Mouse (Mus musculus) liver, embryonic 12.5 days (tissue): ENCODE measurements around the gene Mycbp. TPM values are rescaled to one million over a fixed set of nuclear protein-coding genes. Genes with fewer than 3 reads are reported as not detected.
"Not testable (repeated sequence)": the region's sequence is repeated elsewhere in the genome, so short reads cannot be mapped to it uniquely, and the experiment has no call there.

Experiments used
- ATAC-seq: fragments of 200-750 bp; cut with Nextera tagmentation; 2 replicates; pipeline ENCODE4 v1.8.0; 2017; ENCODE audit warnings: moderate number of reproducible peaks, mild to moderate bottlenecking, moderate library complexity
- H3K27ac ChIP-seq: fragments of 300-500 bp; sonication (generic); 2 replicates; pipeline ENCODE4 v1.5.1; 2016; ENCODE audit warnings: mild to moderate bottlenecking
- H3K27me3 ChIP-seq: fragments of 300-500 bp; sonication (generic); replicated peaks from 2 replicates; pipeline ENCODE4 v1.6.1; 2016; ENCODE audit warnings: mild to moderate bottlenecking, moderate library complexity
- H3K36me3 ChIP-seq: fragments of 300-500 bp; sonication (generic); 2 replicates; pipeline ENCODE4 v1.6.1; 2016; ENCODE audit warnings: mild to moderate bottlenecking, moderate library complexity
- H3K4me1 ChIP-seq: fragments of 300-500 bp; sonication (generic); 2 replicates; pipeline ENCODE4 v1.6.1; 2016
- H3K4me2 ChIP-seq: fragments of 300-500 bp; sonication (generic); 2 replicates; pipeline ENCODE4 v1.6.1; 2016; ENCODE audit warnings: mild to moderate bottlenecking, moderate library complexity
- H3K4me3 ChIP-seq: fragments of 300-500 bp; sonication (generic); 2 replicates; pipeline ENCODE4 v1.5.1; 2016; ENCODE audit warnings: mild to moderate bottlenecking, moderate library complexity
- H3K9ac ChIP-seq: fragments of 300-500 bp; sonication (generic); 2 replicates; pipeline ENCODE4 v1.6.1; 2016; ENCODE audit warnings: mild to moderate bottlenecking, moderate library complexity
- H3K9me3 ChIP-seq: fragments of 300-500 bp; sonication (generic); replicated peaks from 2 replicates; pipeline ENCODE4 v1.6.1; 2016; ENCODE audit warnings: mild to moderate bottlenecking, moderate library complexity
- WGBS: fragments of 180-500 bp; shearing (Covaris S2); methylation state at CpG from one replicate; pipeline ENCODE4 v1.1.7; 2016; ENCODE audit not compliant: insufficient replicate concordance; 5-methylcytosine and 5-hydroxymethylcytosine counted together
- polyA plus RNA-seq: library from polyadenylated mRNA; unstranded; fragments of >200 nt; fragmentation: Nextera tagmentation; extraction: Ambion mirVana; gene quantifications from 2 replicates; pipeline ENCODE4 v1.2.1, GENCODE M21; 2016

The Mycbp gene
- polyA plus RNA-seq, 1 experiment from 2014 or later: 79.7 TPM

DNA sequence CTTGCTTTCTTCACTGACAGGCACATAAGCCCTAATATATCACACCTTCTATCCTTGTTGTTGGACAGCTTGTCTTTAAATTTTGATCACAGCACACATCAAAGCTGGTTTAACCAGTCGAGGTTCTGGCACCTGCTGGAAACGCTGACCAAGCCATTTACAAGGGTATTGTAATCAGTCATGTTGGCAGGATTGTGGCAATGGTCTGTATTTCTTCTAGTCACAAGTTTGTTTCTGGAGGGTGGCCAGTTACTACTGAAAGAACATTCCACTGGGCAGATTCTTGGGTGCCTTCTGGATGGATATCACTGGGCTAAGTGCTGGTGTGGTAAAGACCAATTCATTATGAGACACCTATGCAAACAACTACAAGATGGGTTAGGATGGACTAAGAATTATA, 7.8 kb downstream of the Mycbp start:
- Histone ChIP-seq H3K27ac (no peak overlapping the region), H3K36me3 (peaks cover 53% of the 10 kb centered on the region), H3K9me3 (no peaks in the 10 kb centered on the region), H3K4me2 (no peak overlapping the region), H3K9ac (no peak overlapping the region), H3K4me1 (peaks cover 13% of the 10 kb centered on the region), H3K27me3 (no peaks in the 10 kb centered on the region), H3K4me3 (no peak overlapping the region)
- no peak for ATAC-seq
- 65% methylated on average over 2 of the region's 2 CpGs for WGBS

GRCm38 (mm10) chr4:123916748-123917547, 12.3 kb downstream of the Mycbp start, which contains the start of gene Rragc:
Rragc (plus strand) TSS chr4:123917446.
- ATAC-seq: peak; percentile 98
- Histone ChIP-seq H3K27me3 (no peaks in the 10 kb centered on the region), H3K9ac (peak within 1 kb of the TSS; percentile 95), H3K27ac (peak within 1 kb of the TSS; percentile 91), H3K4me3 (peak within 1 kb of the TSS; percentile 97), H3K9me3 (no peaks in the 10 kb centered on the region), H3K4me1 (peaks cover 27% of the 10 kb centered on the region), H3K36me3 (peaks cover 37% of the 10 kb centered on the region), H3K4me2 (peak within 1 kb of the TSS; percentile 94)
- WGBS: under 1% methylated on average over 49 of the region's 49 CpGs

- no peaks in the 10 kb centered on the region for H3K27me3 ChIP-seq
- ATAC-seq: peak; percentile 60
- peak within 1 kb of the TSS; percentile 95 for H3K9ac ChIP-seq
- H3K27ac ChIP-seq: peak within 1 kb of the TSS; percentile 91
- peak within 1 kb of the TSS; percentile 94 for H3K4me2 ChIP-seq
- H3K4me1 ChIP-seq: peaks cover 27% of the 10 kb centered on the region
- under 1% methylated on average over 63 of the region's 63 CpGs for WGBS
- H3K4me3 ChIP-seq: peak within 1 kb of the TSS; percentile 97
- peaks cover 35% of the 10 kb centered on the region for H3K36me3 ChIP-seq
- H3K9me3 ChIP-seq: no peaks in the 10 kb centered on the region
Observed at GRCm38 (mm10) chr4:123917548-123918140, 13.0 kb downstream of the Mycbp start, which contains the start of gene 4930535I16Rik. 4930535I16Rik (minus strand) TSS chr4:123918022.

GRCm38 (mm10) chr4:123918851-123919250, 14.2 kb downstream of the Mycbp start:
- Histone ChIP-seq H3K9me3 (no peaks in the 10 kb centered on the region), H3K27ac (no peak overlapping the region), H3K36me3 (peaks cover 35% of the 10 kb centered on the region), H3K4me3 (peak overlapping the region; percentile 97), H3K4me1 (peaks cover 27% of the 10 kb centered on the region), H3K9ac (peak overlapping the region; percentile 95), H3K27me3 (no peaks in the 10 kb centered on the region), H3K4me2 (peak overlapping the region; percentile 94)
- 75% methylated on average over 2 of the region's 2 CpGs for WGBS
- no peak for ATAC-seq

DNA sequence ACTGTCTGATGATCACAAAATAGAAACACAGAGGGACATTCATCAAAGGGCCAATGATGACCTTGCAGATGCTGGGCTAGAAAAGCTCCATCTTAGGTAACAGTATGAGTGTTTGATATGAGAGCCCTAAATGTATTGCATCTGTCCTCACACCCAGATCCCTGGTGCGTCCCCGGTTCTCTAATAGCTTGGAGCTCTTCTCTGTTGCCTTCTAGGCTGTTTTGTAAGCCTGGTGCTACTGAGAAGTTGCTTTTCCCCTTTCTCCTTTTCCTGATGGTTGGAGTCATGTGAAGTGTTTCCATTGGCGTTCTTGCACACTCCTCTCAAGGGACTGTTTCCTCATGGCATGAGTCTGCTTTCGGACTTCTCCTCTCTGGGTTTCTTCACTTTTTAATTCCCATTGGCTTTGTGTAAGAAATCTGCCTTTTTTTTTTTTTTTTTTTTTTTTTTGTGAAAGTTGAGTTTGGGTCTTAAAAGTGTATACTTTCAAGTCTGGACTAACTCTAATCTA, 16.5 kb downstream of the Mycbp start:
- Histone ChIP-seq H3K36me3 (peaks cover 54% of the 10 kb centered on the region), H3K9me3 (no peaks in the 10 kb centered on the region), H3K9ac (no peak overlapping the region), H3K27me3 (no peaks in the 10 kb centered on the region), H3K4me2 (no peak overlapping the region), H3K4me3 (no peak overlapping the region), H3K27ac (no peak overlapping the region), H3K4me1 (peaks cover 24% of the 10 kb centered on the region)
- no peak for ATAC-seq
- 85% methylated on average over 4 of the region's 4 CpGs for WGBS

- Histone ChIP-seq H3K36me3 (peaks cover 96% of the 10 kb centered on the region), H3K27me3 (no peaks in the 10 kb centered on the region), H3K9me3 (no peaks in the 10 kb centered on the region), H3K4me1 (0 out of 2 replicates have a peak, but pooled peaks cover 2% of the 10 kb centered on the region), H3K27ac (0 out of 2 replicates have a peak overlapping the region, but pooled peaks have one; percentile 45), H3K4me2 (no peak overlapping the region), H3K9ac (no peak overlapping the region), H3K4me3 (no peak overlapping the region)
- ATAC-seq: peak; percentile 57; the same call in 1 of the 2 replicates
Observed at GRCm38 (mm10) chr4:123927961-123928360, 23.3 kb downstream of the Mycbp start.

DNA sequence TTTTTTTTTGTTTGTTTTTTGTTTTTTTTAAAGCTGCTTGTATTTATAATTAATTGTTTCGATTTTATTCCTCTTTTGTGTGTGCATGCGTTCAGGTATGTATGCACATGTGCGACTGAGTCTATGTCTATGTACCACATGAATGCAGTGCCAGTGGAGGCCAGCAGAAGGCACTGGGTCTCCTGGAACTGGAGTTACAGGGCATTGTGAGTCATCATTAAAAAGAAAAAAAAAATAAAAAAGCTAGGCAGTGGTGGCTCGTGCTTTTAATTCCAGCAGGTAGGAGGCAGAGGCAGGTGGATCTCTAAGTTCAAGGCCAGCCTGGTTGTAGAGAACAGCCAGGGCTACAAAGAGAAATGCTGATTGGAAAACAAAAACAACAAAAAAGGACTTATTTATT, 25.4 kb downstream of the Mycbp start:
- no peak overlapping the region for H3K4me3 ChIP-seq
- H3K36me3 ChIP-seq: peaks cover 97% of the 10 kb centered on the region
- H3K9me3 ChIP-seq: no peaks in the 10 kb centered on the region
- WGBS: 84% methylated on average over 4 of the region's 4 CpGs
- H3K27ac ChIP-seq: no peak overlapping the region
- H3K27me3 ChIP-seq: no peaks in the 10 kb centered on the region
- H3K4me1 ChIP-seq: 0 out of 2 replicates have a peak, but pooled peaks cover 2% of the 10 kb centered on the region
- H3K9ac ChIP-seq: no peak overlapping the region
- no peak for ATAC-seq
- H3K4me2 ChIP-seq: no peak overlapping the region

GRCm38 (mm10) chr4:123934306-123934705, 29.7 kb downstream of the Mycbp start:
- Histone ChIP-seq H3K27me3 (no peaks in the 10 kb centered on the region), H3K4me2 (no peak overlapping the region), H3K9ac (no peak overlapping the region), H3K4me1 (no peaks in the 10 kb centered on the region), H3K36me3 (peaks cover 79% of the 10 kb centered on the region), H3K9me3 (no peaks in the 10 kb centered on the region), H3K27ac (no peak overlapping the region), H3K4me3 (no peak overlapping the region)
- 76% methylated on average over 4 of the region's 4 CpGs for WGBS
- no peak for ATAC-seq

DNA sequence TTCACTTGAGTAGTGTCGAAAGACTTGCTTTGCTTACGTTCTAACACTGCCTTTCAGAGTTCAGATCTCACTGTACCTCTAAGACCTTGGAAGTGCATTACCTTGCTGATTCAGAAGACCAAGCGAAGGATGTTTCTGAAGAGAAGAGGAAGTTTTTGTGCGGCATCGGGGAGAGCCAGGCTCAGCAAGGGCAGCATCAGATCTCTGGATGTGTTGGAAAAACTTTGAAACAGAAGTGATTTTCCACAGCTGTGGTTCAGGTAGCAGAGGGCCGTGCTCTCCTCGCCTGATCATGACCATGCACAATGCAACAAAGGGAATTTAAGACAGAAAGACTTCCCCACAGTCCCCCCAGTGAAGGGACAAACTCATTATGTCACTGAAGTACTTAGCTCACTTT, 31.4 kb downstream of the Mycbp start:
- Histone ChIP-seq H3K4me1 (no peaks in the 10 kb centered on the region), H3K4me3 (no peak overlapping the region), H3K4me2 (no peak overlapping the region), H3K27ac (no peak overlapping the region), H3K27me3 (no peaks in the 10 kb centered on the region), H3K9ac (no peak overlapping the region), H3K9me3 (no peaks in the 10 kb centered on the region), H3K36me3 (peaks cover 62% of the 10 kb centered on the region)
- no peak for ATAC-seq
- 82% methylated on average over 7 of the region's 7 CpGs for WGBS

DNA sequence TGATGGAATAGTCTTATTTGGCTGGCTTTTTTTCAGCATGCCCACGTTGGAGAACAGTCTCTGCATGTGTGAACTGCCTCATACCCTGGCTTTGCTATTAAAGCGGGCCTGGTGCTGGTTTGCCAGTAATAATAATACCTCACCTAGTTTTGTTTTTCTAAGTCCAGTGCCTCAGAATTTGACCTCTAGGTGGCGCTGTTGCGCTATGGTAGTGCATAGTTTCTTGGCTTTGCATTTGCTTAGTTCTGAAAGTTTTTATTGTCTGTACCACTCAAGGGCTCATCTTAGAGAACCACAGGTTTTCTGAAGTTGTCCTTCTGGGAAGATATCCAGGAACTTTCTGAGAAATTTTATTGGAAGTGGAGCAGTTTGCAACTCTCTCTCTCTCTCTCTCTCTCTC, 35.2 kb downstream of the Mycbp start:
- no peak overlapping the region for H3K9ac ChIP-seq
- no peak overlapping the region for H3K27ac ChIP-seq
- no peaks in the 10 kb centered on the region for H3K27me3 ChIP-seq
- no peaks in the 10 kb centered on the region for H3K4me1 ChIP-seq
- H3K4me3 ChIP-seq: no peak overlapping the region
- no peak for ATAC-seq
- no peak overlapping the region for H3K4me2 ChIP-seq
- H3K36me3 ChIP-seq: peaks cover 27% of the 10 kb centered on the region
- no peaks in the 10 kb centered on the region for H3K9me3 ChIP-seq
- 6% methylated on average over 4 of the region's 4 CpGs for WGBS

DNA sequence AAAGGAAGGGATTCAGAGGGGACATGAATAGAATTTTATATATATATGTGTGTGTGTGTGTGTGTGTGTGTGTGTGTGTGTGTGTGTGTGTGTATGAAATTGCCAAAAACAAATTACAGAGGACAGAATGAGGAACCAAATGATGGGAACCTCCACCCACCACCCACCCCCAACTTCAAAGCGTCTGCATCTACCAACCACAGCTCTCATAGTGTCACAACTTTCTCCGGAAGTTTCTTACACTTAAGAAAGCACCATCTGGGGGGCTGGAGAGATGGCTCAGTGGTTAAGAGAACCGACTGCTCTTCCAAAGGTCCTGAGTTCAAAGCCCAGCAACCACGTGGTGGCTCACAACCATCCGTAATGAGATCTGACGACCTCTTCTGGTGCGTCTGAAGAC, 36.2 kb downstream of the Mycbp start:
- not testable (repeated sequence) for H3K4me3 ChIP-seq, H3K4me1 ChIP-seq, ATAC-seq, H3K27ac ChIP-seq, H3K4me2 ChIP-seq, H3K27me3 ChIP-seq, H3K9me3 ChIP-seq, H3K9ac ChIP-seq
- H3K36me3 ChIP-seq: peaks cover 17% of the 10 kb centered on the region
- 51% methylated on average over 7 of the region's 7 CpGs for WGBS

- H3K27me3 ChIP-seq: 0 out of 2 replicates have a peak, but pooled peaks cover 7% of the 10 kb centered on the region
- H3K9ac ChIP-seq: no peak overlapping the region
- no peak overlapping the region for H3K4me3 ChIP-seq
- no peak overlapping the region for H3K27ac ChIP-seq
- H3K4me2 ChIP-seq: no peak overlapping the region
- H3K4me1 ChIP-seq: no peaks in the 10 kb centered on the region
- no peaks in the 10 kb centered on the region for H3K36me3 ChIP-seq
- no peaks in the 10 kb centered on the region for H3K9me3 ChIP-seq
- ATAC-seq: no peak
- WGBS: 68% methylated on average over 4 of the region's 4 CpGs
Observed at GRCm38 (mm10) chr4:123946701-123947100, 42.1 kb downstream of the Mycbp start.
